Mouse (Mus musculus): Measurements from ENCODE around the gene Rock2.
A peak's percentile ranks its signal among the peaks of the same experiment; 100 is the strongest.
"Not testable (repeated sequence)": the region's sequence is repeated elsewhere in the genome, so short reads cannot be mapped to it uniquely, and the experiment has no call there.

Gene Rock2

DNA sequence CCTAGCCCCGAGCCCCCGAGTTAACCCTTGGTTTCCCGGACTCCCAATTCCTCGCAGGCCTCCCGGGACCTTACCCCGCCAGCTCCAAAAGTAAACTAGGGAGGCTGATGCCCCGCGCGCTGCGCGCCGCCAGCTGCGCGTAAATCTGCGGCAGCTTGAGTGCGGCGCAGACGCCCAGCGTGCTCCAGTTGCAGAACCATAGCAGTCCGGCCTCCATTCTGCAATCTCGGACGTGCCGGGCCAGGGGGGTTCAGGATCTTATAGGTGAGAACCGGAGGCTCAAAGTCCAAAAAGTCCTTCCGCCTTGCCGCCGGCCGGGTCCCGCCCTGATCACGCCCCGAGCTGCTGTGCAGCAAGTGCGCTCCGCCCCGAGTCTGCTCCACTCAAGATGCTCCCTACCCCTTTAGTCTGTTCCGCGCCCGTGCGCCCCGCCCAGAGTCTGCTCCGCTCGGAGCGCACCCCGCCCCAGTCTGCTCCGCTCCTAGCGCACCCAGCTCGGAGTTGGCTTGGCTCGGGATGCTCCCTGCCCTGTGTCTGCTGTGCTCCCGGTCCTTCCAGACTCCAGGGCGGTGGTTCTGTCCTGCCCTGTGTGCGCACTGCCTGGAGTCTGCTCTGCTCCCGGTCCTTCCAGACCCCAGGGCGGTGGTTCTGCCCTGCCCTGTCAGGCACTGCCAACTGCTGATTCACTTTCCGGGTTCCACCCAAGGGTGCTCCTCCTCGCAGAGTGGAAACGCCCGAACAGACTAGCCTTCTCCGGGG, 105.2 kb downstream of the Rock2 start, which contains the start of gene Pqlc3:
Gene Pqlc3 (minus strand): TSS at position 670 of the 759 bp plus-strand sequence.
- DNase-seq (ENCODE audit: low spot score), result peak; percentile 93

DNA sequence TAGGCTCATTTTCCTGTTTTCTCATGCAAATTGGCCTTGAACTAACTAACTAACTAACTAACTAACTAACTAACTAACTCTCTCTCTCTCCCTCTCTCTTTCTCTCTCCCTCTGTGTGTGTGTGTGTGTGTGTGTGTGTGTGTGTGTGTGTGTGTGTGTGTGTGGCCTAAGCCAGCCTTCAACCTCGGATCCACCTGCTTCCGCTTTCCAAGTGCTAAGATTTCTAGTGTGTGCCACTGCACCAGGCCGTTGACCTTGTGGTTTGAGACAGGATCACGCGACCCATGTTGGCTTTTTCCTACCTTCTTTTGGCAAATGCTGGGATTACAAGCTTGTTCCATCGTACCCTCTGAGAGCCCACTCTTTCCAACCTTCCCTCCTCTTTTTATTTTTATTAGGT, 105.9 kb downstream of the Rock2 start:
- DNase-seq (ENCODE audit: low spot score), result peak; percentile 56

DNA sequence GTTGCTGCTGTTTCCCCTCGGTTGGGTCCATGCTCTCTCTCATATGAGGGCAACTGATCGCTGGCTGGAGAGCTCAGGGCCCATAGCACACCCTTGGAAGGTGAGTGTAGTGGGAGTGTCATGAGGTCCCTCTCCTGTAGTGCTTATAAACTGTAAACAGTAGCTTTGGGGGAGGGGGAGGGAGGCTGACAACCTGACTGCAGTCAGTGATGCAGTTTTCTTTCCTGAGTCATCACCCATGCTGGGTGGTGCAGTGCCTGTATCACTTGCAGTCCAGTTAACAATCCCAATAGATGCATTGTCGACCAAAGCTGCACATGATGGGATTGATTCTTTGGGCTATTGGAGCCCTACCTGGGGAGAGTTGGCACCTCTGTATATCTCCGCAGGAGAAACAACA, 106.5 kb downstream of the Rock2 start:
- DNase-seq (ENCODE audit: low spot score), result peak; percentile 22

DNA sequence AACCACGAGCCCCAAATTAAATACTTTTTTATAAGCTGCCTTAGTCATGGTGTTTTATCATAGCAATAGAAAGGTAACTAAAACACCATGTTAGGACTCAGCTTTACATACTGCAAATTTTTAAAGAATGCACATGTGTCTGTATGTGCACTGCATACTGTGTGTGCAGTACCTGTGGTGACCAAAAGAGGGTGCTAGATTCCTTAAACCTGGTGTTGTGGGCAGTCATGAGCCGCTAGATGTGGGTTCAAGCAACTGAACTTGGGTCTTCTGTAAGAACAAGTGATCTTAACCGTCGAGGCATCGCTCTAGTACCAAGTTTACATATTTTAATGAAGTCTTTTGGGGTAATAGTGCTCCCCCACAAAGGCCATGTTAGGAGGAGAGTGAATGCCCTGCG, 114.8 kb downstream of the Rock2 start:
- no peak for DNase-seq (ENCODE audit: low spot score)

DNA sequence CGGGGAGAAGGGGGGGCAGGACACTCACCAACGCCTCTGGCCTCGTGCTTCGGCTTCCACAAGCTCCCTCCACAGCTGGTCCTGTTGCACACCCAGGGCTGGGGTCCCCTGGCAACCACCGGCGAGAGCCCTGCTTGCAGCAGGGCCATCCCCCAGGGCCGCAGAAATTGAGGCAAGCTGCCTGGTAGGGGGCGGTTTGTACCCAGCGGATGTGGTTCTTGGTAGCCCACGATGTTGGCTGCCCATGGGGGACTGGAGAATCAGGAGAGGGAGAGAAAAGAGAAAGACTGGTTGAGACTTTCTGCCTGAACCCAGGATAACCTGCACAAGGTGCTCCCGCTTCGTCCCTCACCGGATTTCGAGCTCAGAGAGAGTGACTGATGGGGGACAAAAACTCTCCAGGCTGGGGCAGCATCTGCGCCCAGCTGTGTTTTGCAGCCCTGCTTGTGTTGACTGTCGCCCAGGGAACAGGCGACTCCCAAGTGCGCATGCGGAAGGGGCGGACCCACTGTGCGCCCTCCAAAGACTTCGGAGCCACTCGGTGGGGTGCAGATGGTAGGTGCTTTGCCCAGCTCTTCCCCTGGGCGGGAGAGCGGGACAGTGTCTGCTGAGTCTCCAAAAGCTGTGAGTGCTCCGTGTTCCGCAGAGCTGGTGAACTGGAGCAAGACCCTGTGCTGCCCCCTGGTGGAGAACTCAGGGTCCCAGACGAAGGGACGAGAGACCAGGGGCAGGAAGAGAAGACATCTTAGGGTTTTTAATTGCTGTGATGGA, 116.6 kb downstream of the Rock2 start, which contains the start of gene 2410004P03Rik:
Gene 2410004P03Rik (minus strand): TSS at position 628 of the 771 bp plus-strand sequence.
- no peak for DNase-seq (ENCODE audit: low spot score)

DNA sequence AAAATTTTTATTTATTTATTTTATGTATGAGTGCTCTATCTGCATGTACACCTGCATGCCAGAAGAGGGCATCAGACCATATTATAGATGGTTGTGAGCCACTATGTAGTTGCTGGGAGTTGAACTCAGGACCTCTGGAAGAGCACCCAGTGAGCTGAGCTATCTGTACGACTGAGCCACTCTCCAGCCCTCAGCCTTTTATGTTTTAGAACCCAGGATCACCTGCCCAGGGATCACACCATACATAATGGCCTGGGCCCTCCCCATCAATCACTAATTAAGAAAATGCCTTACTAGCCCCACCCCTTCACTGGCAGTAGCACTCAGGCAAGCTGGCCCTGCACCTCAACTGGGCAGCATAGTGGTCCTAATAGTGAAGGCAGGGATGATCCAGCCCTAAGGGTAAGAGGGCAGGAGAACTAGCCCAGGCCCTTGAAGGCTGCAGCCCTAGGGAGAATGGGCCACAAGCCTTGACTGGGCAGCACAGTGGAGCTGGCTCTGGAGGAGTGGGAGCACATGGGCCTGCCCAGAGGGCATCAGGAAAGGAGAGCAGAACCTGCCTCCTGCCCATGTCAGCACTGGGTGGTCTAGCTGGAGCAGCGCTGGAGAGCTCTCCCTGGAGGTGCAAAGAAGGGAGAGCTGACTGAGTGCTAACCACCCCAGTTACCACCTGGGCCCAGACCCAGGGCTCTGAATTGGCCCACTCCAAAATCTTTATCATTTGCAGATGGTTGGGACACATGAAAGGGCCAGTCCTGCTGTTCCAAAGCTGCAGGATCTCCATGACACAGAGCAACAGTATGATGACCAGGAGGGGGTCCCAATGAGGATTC, 117.6 kb downstream of the Rock2 start:
- DNase-seq (ENCODE audit: low spot score), result no peak

DNA sequence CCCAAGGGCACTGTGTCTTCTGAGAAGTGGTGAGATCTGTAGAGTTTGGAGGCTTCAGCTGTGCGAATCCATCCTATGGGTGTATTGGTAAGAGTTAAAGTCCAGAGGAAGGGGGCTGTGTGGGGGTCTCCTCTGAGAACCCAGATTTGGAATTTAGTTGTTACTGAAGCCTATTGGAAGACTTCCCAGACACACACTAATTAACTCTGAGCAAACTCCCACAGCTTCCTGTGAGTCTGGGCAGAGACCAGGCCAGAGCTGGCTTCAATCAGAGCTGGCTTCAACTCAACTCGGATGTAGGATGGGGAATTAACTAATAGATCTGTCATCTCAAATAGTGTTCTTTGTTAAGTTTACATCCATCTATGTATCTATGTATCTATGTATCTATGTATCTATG, 121.0 kb downstream of the Rock2 start:
- DNase-seq (ENCODE audit: low spot score), result no peak

DNA sequence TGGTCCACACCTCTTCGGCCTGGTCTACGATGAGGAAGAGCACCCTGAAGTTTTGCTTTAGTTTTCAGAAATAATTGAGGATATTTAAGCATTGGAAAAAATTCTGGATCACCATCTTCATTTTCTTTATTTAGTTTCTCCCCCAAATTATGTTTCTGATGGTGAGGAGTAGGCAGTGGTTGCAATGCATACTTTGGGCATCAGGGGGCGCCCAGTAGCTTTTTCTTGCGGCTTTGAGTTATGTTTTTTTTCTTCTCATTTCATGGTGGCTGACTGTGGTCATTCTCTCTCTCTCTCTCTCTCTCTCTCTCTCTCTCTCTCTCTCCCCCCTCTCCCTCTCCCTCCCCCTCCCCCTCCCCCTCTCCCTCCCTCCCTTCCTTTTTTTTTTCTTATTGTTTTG, 123.8 kb downstream of the Rock2 start:
- DNase-seq (ENCODE audit: low spot score), result peak; percentile 49

DNA sequence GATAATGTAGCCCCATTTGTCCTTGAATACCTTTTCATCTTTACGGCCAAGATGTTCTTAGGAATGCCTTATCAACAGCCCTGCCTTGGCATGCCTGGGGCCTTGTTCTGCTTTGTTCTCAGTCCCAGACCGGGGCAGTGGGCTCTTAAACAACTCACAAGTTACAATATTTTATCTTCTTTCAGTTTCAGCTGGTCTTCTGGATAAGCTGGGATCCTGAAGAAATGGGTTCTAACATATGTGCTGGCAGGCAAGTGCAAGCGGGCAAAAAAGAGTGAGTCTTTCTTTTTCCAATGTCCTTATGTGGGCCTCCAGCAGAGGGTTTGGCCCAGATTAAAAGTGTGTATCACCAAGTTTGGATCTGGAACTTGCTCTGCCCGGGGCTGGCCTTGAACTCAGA, 126.4 kb downstream of the Rock2 start:
- not testable (repeated sequence) for DNase-seq (ENCODE audit: low spot score)

DNA sequence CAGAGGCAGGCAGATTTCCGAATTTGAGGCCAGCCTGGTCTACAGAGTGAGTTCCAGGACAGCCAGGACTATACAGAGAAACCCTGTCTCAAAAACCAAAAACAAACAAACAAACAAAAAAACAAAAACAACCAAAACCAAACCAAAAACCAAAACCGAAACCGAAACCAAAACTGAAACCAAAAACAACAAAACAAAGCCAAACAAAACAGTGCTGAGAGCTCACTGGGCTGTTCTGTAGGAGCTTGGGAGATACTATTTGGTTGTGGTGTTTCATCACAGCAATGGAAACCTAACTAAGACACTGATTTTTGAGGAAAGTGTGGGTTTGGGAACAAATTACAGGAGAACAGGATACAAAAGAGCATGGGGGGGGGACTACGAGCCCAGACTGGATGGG, 127.5 kb downstream of the Rock2 start:
- DNase-seq (ENCODE audit: low spot score), result no peak

DNA sequence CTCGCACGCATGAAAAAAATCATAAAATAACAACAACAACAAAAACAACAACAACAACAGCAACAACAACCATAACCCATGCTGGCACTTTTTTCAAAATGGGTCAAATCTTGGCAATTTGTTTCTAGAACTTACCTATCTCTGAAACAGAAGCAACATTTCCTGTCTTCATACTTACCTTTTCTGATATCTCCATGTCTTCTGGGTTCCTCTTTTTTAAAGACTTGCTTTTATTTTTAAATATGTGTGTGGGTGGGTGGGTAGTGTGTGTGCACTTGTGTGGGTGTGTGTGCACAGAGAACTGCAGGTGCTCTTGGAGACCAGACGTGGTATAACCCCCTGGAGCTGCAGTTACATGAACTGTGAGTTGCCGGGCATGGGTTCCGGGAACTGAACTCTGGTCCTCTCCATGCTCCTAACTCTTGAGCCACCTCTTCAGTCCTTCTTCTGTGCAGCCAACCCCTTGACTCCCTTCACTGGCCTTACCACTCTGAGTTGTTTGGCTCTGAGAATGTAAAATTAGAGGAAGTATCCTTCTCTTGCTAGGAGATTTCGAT, 129.9 kb downstream of the Rock2 start:
- DNase-seq (ENCODE audit: low spot score), result no peak

DNA sequence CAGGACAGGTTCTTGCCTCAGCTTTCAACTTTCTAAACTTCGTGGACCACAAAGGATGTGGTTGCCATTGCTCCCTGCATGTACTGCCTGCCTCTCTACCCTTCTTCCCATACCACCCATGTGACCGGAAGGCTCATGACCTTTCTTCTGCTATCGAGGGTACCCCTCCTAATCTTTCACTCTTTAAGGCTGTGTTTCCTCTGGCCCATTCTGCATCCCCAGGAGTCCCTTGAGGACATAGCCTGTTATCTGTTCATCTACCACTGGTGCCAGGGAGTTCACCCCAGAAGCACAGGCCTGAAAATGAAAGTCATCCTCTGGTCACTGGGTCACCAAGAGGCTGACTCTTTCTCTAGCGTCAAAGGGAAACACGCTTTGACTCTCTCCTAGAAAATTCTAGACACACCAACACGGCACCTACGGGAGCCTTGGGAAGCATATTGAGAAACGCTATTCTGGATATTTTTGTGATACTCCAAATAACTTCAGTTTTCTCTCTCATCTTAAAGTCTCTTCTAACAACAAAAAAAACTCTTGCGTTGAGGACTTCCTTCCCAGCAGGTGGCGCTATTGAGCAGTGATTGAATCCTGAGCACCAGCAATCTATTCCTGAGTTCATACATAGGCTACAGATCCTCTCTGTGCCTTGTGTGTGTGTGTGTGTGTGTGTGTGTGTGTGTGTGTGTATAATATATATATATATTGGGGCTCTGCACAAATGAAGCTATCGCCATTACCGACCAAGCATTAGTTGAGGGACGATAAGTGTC, 138.2 kb downstream of the Rock2 start:
- peak; percentile 86 for DNase-seq (ENCODE audit: low spot score)

DNA sequence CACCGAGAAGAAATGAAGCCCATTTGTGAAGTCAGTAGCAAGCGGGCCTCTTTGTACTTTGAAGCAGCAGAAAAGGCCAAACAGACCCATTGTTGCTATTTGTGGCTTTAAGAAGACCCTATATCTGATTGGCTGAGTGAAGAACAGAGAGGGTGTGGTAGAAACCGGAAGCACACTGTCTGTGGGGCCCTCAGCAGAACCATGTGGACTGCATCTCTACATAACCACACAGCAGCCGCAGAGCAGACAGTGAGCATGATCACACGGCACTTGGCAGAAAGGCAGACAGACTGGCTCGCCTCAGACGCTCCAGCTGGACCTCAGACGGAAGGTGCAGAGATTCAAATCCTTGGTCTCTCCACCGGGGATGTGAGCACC, 138.8 kb downstream of the Rock2 start:
- DNase-seq (ENCODE audit: low spot score), result peak; percentile 62

DNA sequence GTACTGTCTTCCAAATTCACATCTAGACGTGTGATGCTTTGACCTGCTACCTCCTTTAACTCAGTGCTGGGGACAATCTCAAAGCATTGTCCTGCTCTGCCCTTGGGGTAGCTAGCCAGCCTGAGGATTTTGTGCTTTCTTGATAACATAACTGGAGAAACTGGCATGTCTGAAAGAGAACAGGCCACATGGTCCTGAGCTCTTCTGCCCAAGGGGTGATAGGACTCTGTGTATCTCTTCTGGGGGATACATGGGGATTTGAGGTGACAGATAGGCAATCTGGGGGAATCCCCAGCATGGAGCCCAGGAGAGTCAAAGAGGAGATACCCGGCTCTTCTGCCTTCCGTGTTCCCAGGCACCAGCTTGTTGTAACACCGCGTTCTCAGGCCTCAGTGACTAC, 140.0 kb downstream of the Rock2 start:
- DNase-seq (ENCODE audit: low spot score), result no peak

DNA sequence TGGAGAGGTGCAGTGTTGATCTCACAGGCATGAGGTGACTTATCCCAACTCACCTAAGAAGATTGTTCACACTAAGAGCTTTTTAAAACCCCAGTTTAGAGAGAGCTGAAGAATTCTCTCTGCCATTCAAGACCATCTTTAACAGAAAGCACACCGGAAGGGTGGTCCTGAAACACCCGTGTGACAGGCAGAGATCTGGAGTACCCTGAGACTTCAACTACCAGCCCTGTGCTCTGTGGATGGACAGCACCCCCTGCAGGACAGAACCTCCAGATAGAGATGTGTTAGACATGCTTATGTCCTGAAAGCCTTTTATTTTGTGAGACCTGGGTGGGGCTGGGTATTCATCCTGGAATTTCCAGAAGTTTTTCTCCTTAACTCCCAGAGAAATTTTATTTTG, 140.4 kb downstream of the Rock2 start:
- DNase-seq (ENCODE audit: low spot score), result peak; percentile 48

DNA sequence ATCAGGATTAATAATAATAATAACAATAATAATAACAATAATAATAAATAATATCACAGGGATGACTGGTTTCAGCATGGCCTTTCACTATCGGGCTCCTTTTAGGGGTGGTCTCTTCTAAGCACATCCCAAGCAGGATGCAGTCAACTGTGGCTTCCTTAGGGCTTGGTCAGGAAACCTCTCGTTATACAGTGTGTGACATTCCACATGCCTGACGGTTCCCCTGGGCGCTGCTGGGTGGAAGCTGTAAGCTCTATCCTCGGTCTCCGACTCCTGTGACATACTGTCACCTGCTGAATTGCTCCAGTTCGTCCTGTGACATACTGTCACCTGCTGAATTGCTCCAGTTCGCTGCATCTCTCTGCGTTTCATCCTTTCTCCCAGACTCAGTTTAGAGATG, 141.8 kb downstream of the Rock2 start:
- no peak for DNase-seq (ENCODE audit: low spot score)

DNA sequence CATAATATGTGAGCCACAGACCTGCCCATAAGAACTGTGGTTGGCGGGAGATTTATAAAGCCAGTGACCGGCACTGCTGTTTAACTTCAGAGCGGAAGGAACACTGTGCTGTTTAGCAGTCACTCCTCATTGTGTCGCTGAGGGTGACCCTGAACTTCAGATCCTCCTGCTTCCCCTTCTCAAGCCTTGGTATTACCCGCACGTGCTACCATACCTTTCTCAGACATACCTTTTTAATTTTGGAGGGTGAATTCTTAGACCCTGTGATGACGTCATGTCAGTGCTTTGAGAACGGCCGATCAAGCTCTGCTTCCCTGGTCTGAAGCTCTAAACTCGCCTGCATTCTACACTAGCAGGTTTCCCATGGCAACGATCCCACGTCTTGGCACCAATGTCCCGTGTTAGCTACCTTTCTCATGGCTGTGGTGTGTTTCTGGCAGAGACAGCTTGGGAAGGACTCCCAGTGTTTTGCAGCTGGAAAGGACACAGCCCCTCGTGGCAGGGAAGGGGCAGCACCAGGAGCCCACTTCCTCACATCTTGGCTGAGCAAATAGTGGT, 142.4 kb downstream of the Rock2 start:
- no peak for DNase-seq (ENCODE audit: low spot score)
